Mouse (Mus musculus) embryonic facial prominence, embryonic 15.5 days (tissue): ENCODE measurements around the gene Naxd. TPM values are rescaled to one million over a fixed set of nuclear protein-coding genes. Genes with fewer than 3 reads are reported as not detected.

Experiments
- ATAC-seq: fragments of 200-750 bp; cut with Nextera tagmentation; 2 replicates; pipeline ENCODE4 v1.8.0; 2017; ENCODE audit warnings: low read depth, moderate TSS enrichment; ENCODE audit not compliant: insufficient number of reproducible peaks, low FRiP score, low TSS enrichment
- H3K27ac ChIP-seq: fragments of 300-500 bp; sonication (generic); replicated peaks from 2 replicates; pipeline ENCODE4 v1.5.1; 2015; ENCODE audit warnings: mild to moderate bottlenecking, inconsistent platforms
- H3K27me3 ChIP-seq: fragments of 300-500 bp; sonication (generic); 2 replicates; pipeline ENCODE4 v1.6.1; 2015; ENCODE audit warnings: inconsistent platforms
- H3K36me3 ChIP-seq: fragments of 300-500 bp; sonication (generic); 2 replicates; pipeline ENCODE4 v1.6.1; 2015; ENCODE audit warnings: mild to moderate bottlenecking, inconsistent platforms
- H3K4me1 ChIP-seq: fragments of 300-500 bp; sonication (generic); 2 replicates; pipeline ENCODE4 v1.6.1; 2015; ENCODE audit warnings: inconsistent platforms
- H3K4me2 ChIP-seq: fragments of 300-500 bp; sonication (generic); replicated peaks from 2 replicates; pipeline ENCODE4 v1.6.1; 2015; ENCODE audit warnings: mild to moderate bottlenecking, inconsistent platforms
- H3K4me3 ChIP-seq: fragments of 300-500 bp; sonication (generic); replicated peaks from 2 replicates; pipeline ENCODE4 v1.5.1; 2015; ENCODE audit warnings: mild to moderate bottlenecking, inconsistent platforms
- H3K9ac ChIP-seq: fragments of 300-500 bp; sonication (generic); 2 replicates; pipeline ENCODE4 v1.6.1; 2015; ENCODE audit warnings: inconsistent platforms
- H3K9me3 ChIP-seq: fragments of 300-500 bp; sonication (generic); replicated peaks from 2 replicates; pipeline ENCODE4 v1.6.1; 2016; ENCODE audit warnings: inconsistent platforms
- WGBS: fragments of 180-500 bp; shearing (Covaris S2); methylation state at CpG from one replicate; pipeline ENCODE4 v1.1.7; 2015; 5-methylcytosine and 5-hydroxymethylcytosine counted together
- polyA plus RNA-seq: library from polyadenylated mRNA; unstranded; fragments of >200 nt; fragmentation: Nextera tagmentation; extraction: Ambion mirVana; gene quantifications from 2 replicates; pipeline ENCODE4 v1.2.1, GENCODE M21; 2015

Gene Naxd
- polyA plus RNA-seq, 1 experiment from 2014 or later: 132 TPM

- Histone ChIP-seq H3K4me2 (no peak overlapping the region), H3K36me3 (no peaks in the 10 kb centered on the region), H3K27me3 (peaks cover 43% of the 10 kb centered on the region), H3K4me3 (no peak overlapping the region), H3K9ac (no peak overlapping the region), H3K9me3 (no peaks in the 10 kb centered on the region), H3K27ac (no peak overlapping the region), H3K4me1 (peaks cover 18% of the 10 kb centered on the region)
- WGBS: 35% methylated on average over 4 of the region's 4 CpGs
- no peak for ATAC-seq
Observed at GRCm38 (mm10) chr8:11473072-11473471, 24.2 kb upstream of the Naxd start.

GRCm38 (mm10) chr8:11475397-11475796 lies 21.9 kb upstream of the Naxd start:
- no peak for ATAC-seq
- H3K4me2 ChIP-seq: no peak overlapping the region
- H3K9me3 ChIP-seq: no peaks in the 10 kb centered on the region
- no peak overlapping the region for H3K4me3 ChIP-seq
- H3K4me1 ChIP-seq: peaks cover 33% of the 10 kb centered on the region
- H3K27me3 ChIP-seq: peaks cover 66% of the 10 kb centered on the region
- no peaks in the 10 kb centered on the region for H3K36me3 ChIP-seq
- no peak overlapping the region for H3K27ac ChIP-seq
- H3K9ac ChIP-seq: no peak overlapping the region
- 9% methylated on average over 10 of the region's 10 CpGs for WGBS

GRCm38 (mm10) chr8:11475876-11476275 lies 21.4 kb upstream of the Naxd start:
- 23% methylated on average over 2 of the region's 2 CpGs for WGBS
- H3K4me3 ChIP-seq: no peak overlapping the region
- no peak for ATAC-seq
- no peak overlapping the region for H3K27ac ChIP-seq
- no peaks in the 10 kb centered on the region for H3K36me3 ChIP-seq
- peaks cover 71% of the 10 kb centered on the region for H3K27me3 ChIP-seq
- H3K9me3 ChIP-seq: no peaks in the 10 kb centered on the region
- no peak overlapping the region for H3K9ac ChIP-seq
- H3K4me2 ChIP-seq: no peak overlapping the region
- H3K4me1 ChIP-seq: peaks cover 33% of the 10 kb centered on the region

- H3K9ac ChIP-seq: no peak overlapping the region
- H3K27me3 ChIP-seq: peaks cover 75% of the 10 kb centered on the region
- no peak for ATAC-seq
- WGBS: 8% methylated on average over 24 of the region's 24 CpGs
- no peaks in the 10 kb centered on the region for H3K9me3 ChIP-seq
- peak overlapping the region; percentile 50 for H3K4me3 ChIP-seq
- H3K4me1 ChIP-seq: peaks cover 33% of the 10 kb centered on the region
- no peaks in the 10 kb centered on the region for H3K36me3 ChIP-seq
- H3K4me2 ChIP-seq: peak overlapping the region; percentile 95
- H3K27ac ChIP-seq: no peak overlapping the region
Observed at GRCm38 (mm10) chr8:11476338-11477177, 20.7 kb upstream of the Naxd start.

GRCm38 (mm10) chr8:11477178-11477553 lies 20.1 kb upstream of the Naxd start:
- Histone ChIP-seq H3K4me2 (peak overlapping the region; percentile 95), H3K27ac (no peak overlapping the region), H3K4me1 (peaks cover 33% of the 10 kb centered on the region), H3K4me3 (peak overlapping the region; percentile 50), H3K36me3 (no peaks in the 10 kb centered on the region), H3K9me3 (no peaks in the 10 kb centered on the region), H3K27me3 (peaks cover 81% of the 10 kb centered on the region), H3K9ac (no peak overlapping the region)
- no peak for ATAC-seq
- 4% methylated on average over 9 of the region's 9 CpGs for WGBS

- Histone ChIP-seq H3K4me1 (peaks cover 33% of the 10 kb centered on the region), H3K4me2 (peak within 1 kb of the TSS; percentile 95), H3K4me3 (peak within 1 kb of the TSS; percentile 50), H3K36me3 (no peaks in the 10 kb centered on the region), H3K27ac (no peak within 1 kb of the TSS), H3K9ac (no peak within 1 kb of the TSS; the same call in 1 of the 2 replicates), H3K9me3 (no peaks in the 10 kb centered on the region), H3K27me3 (peaks cover 87% of the 10 kb centered on the region)
- under 1% methylated on average over 69 of the region's 69 CpGs for WGBS
- peak; percentile 66; the same call in 1 of the 2 replicates for ATAC-seq
Observed at GRCm38 (mm10) chr8:11477811-11478761, 19.2 kb upstream of the Naxd start, which contains the start of gene Rab20. Gene Rab20, minus strand, starts transcription at chr8:11478710.

- Histone ChIP-seq H3K27ac (no peak overlapping the region), H3K9me3 (no peaks in the 10 kb centered on the region), H3K36me3 (no peaks in the 10 kb centered on the region), H3K4me3 (peak overlapping the region; percentile 50), H3K4me1 (peaks cover 33% of the 10 kb centered on the region), H3K27me3 (peaks cover 82% of the 10 kb centered on the region), H3K9ac (no peak overlapping the region), H3K4me2 (peak overlapping the region; percentile 95)
- WGBS: 4% methylated on average over 23 of the region's 23 CpGs
- no peak for ATAC-seq
Observed at GRCm38 (mm10) chr8:11478807-11479527, 18.3 kb upstream of the Naxd start.

GRCm38 (mm10) chr8:11479591-11479990 lies 17.7 kb upstream of the Naxd start:
- Histone ChIP-seq H3K4me1 (peaks cover 33% of the 10 kb centered on the region), H3K27me3 (peaks cover 76% of the 10 kb centered on the region), H3K36me3 (no peaks in the 10 kb centered on the region), H3K4me2 (no peak overlapping the region), H3K4me3 (no peak overlapping the region), H3K9me3 (no peaks in the 10 kb centered on the region), H3K9ac (no peak overlapping the region), H3K27ac (no peak overlapping the region)
- ATAC-seq: no peak
- 3% methylated on average over 14 of the region's 14 CpGs for WGBS

- no peaks in the 10 kb centered on the region for H3K36me3 ChIP-seq
- H3K9ac ChIP-seq: no peak overlapping the region
- H3K4me3 ChIP-seq: no peak overlapping the region
- no peak overlapping the region for H3K27ac ChIP-seq
- no peak for ATAC-seq
- no peaks in the 10 kb centered on the region for H3K9me3 ChIP-seq
- WGBS: 63% methylated on average over 3 of the region's 3 CpGs
- peaks cover 57% of the 10 kb centered on the region for H3K27me3 ChIP-seq
- no peak overlapping the region for H3K4me2 ChIP-seq
- peaks cover 25% of the 10 kb centered on the region for H3K4me1 ChIP-seq
Observed at GRCm38 (mm10) chr8:11481876-11482275, 15.4 kb upstream of the Naxd start.

GRCm38 (mm10) chr8:11482537-11482936 lies 14.8 kb upstream of the Naxd start:
- H3K36me3 ChIP-seq: no peaks in the 10 kb centered on the region
- ATAC-seq: no peak
- no peak overlapping the region for H3K27ac ChIP-seq
- peaks cover 54% of the 10 kb centered on the region for H3K27me3 ChIP-seq
- H3K4me2 ChIP-seq: no peak overlapping the region
- no peaks in the 10 kb centered on the region for H3K9me3 ChIP-seq
- 71% methylated on average over 3 of the region's 3 CpGs for WGBS
- H3K9ac ChIP-seq: no peak overlapping the region
- H3K4me3 ChIP-seq: no peak overlapping the region
- peaks cover 19% of the 10 kb centered on the region; the same call in 1 of the 2 replicates for H3K4me1 ChIP-seq

- H3K9me3 ChIP-seq: no peaks in the 10 kb centered on the region
- no peak overlapping the region for H3K4me2 ChIP-seq
- peaks cover 42% of the 10 kb centered on the region for H3K27me3 ChIP-seq
- no peaks in the 10 kb centered on the region for H3K4me1 ChIP-seq
- no peak overlapping the region for H3K27ac ChIP-seq
- H3K4me3 ChIP-seq: no peak overlapping the region
- 24% methylated on average over 7 of the region's 7 CpGs for WGBS
- no peak overlapping the region for H3K9ac ChIP-seq
- H3K36me3 ChIP-seq: no peaks in the 10 kb centered on the region
- ATAC-seq: no peak
Observed at GRCm38 (mm10) chr8:11486142-11486541, 11.2 kb upstream of the Naxd start.
